Mouse (Mus musculus) lung, postnatal 0 days (tissue): ENCODE data around the gene Olfr350.

ENCODE experiments used
- CTCF ChIP-seq: IDR thresholded peaks from 2 replicates; pipeline ENCODE4 v1.5.1; 2016; ENCODE audit warnings: antibody characterized with exemption, mild to moderate bottlenecking
- EP300 ChIP-seq: IDR thresholded peaks from 2 replicates; pipeline ENCODE4 v1.6.1; 2016; ENCODE audit warnings: antibody characterized with exemption, mild to moderate bottlenecking, control low read depth

DNA sequence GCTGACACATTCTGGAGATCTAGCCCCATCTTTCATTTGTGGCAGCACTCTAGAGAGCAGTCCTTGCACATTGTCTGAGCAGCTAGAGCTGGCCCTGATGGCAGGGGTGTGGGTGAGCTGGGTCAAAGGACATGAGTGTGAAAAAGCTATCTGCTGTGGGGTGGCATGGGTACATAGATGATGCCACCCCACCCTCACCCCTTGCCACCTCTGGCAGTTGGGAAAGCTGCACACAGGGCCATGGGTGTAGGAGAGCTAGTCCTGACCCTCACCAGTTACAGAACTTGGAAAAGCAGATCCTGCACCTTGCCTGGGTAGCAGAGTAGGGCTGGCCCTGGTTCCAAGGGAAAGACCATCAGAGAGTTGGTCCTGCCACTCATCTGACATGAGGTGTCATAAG, 51.0 kb downstream of the Olfr350 start:
- no peak for TF ChIP-seq CTCF
- no peak for TF ChIP-seq EP300
